Mouse (Mus musculus): Measurements from ENCODE around the gene Ccdc97.
"Not testable (repeated sequence)": the region's sequence is repeated elsewhere in the genome, so short reads cannot be mapped to it uniquely, and the experiment has no call there.

The Ccdc97 gene

DNA sequence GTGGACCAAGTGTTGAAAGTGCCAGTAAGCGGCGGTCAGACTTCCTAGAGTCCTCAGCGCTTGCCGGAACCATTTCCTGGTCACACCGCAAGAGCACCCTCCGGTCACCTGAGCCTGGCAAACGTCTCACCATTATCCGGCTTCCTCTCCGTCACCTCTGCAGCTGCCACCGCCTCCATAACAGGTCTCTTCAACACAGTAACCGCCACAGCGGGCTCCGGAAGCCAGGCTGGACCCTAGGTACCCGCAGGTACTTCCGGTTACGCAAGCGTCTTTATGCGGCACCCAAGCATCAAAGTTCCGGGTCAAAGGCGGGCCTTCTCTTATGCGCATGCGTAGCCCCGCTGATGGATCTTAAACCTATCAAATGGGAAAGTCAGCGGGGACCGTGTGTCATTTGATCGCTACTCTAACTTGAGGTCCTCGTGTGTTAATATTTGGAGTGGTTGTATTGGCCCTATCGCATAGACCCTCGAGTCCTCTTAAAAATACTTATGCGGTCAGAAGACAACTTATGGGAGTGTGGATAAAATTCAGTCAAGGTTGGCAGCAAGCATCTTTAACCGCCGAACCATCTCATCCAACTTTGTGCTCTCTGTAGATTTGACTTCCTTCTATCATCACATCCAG, at the start of gene Ccdc97:
Gene Ccdc97 (minus strand): TSS at position 301 of the 630 bp plus-strand sequence.
- CTCF ChIA-PET = no interaction called here

DNA sequence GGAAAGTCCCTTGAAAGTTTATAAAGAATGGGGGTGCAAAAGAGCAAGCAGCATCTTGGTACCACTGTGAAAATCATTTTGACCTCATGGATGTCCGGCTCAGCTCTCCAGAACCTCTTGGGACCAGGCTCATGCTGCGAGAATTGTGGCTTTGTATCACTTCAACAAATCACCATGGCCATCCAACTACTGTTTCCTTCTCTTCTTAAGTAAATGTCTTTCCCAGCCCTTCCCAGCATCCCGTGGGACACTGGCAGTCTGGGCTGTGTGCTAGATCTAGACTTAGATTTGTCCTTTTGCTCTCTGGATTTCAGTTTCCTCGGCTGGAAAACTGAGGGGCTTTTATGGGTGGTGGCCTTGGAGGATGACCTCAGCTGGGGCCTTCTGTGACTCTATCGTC, 49.3 kb upstream of the Ccdc97 start:
- CTCF ChIA-PET = no interaction called here

DNA sequence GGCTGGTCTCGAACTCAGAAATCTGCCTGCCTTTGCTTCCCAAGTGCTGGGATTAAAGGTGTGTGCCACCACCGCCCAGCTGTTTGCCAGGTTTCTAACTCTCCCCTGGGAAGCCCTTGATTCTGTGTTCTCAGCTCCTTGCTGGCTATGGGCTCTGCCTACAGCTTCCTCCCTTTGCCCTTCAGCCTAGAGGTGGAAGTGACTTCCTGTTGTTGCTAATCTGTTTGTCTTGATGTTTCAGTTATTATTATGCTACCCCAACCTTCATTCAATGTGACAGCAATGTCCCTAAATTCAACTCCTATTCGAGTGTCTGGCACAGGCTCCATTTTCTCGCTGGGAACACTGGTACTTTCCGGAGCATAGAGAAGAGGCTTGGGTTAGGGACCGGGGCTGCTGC, 47.2 kb upstream of the Ccdc97 start:
- CTCF ChIA-PET = interaction anchor here (0.6 kb wide), 1 partner anchor 45 kb away, joined by 3 read pairs; no protein-coding TSS in a partner anchor

DNA sequence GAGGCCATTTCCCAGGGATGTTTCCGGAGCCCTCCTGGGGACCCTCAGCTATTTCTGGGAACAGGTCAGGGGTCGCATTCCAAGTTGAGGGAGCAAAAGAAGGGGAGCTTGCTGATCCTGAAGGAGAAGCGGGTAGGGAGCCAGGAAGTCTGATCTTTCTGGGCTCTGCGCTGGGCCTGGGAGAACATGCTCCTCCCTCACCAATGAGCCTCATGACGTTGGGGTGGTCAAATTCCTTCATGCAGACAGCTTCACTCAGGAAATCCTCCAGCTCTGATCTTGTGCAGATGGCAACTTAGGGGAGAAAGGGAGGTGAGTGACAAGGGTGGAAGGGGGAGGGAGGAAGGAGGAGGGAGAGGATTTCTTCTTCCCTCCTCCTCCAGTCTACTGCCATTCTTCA, 45.3 kb upstream of the Ccdc97 start:
- CTCF ChIA-PET = interaction anchor here (0.6 kb wide), 1 partner anchor 10 kb away, joined by 4 read pairs; no protein-coding TSS in a partner anchor

DNA sequence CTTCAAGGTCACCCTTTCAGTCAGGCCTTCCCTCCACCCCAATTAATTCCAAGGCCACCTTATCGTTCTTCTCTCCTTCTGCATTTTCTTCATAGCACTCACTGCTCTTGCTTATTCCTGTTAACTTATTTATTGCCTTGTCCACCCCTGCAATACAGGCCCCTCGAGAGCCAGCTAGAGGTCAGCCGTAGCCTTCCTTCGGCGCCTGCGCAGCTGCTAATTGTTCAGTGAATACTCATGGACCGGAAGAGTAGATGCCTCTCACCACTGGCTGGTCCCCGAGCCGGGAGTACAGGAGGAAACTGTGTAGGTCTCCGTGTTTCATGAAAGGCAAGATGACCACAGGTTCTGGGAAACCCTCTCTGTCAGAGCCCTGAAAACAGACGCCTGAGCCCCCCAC, 44.8 kb upstream of the Ccdc97 start:
- CTCF ChIA-PET = no interaction called here

DNA sequence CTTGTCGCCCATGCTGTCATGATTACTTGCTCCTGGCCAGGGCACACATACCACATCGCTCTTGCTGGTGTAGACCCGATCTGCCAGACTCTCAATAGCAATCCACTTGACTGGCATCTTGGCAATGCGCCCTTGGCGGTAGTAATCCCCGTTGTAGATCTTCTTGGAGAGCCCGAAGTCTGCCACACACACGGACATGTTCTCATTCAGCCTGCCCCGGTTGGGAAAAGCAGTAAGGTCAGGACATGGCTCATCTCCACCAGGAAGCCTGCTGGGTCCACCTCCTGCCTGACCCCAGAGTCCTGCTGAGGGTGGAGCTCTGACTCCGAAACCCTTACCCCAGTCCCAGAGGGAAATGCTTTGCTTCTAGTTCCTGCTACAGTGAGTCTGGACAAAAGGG, 42.5 kb upstream of the Ccdc97 start:
- CTCF ChIA-PET = interaction anchor here (0.6 kb wide), 1 partner anchor 63 kb away, joined by 6 read pairs; no protein-coding TSS in a partner anchor

DNA sequence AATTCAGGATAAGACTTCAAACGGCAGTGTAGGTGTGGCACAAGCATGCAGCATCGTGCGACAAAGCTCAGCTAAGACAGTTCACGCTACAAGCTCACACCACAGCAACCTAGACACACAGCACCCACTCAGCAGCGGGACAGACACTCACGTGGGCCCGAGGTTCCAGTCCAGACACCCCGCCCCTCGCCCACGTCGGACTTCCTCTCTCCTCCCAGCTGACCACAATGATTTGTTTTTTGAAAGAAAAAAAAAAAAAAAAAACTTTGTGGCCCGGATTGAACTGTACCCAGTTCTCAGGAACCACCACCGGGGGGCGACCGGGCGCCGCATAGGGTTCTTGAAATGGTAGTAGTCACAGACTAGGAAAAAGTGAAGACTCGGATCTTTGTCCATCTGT, 37.1 kb upstream of the Ccdc97 start:
- CTCF ChIA-PET = interaction anchor here (0.6 kb wide), 1 partner anchor 16 kb away, joined by 3 read pairs; no protein-coding TSS in a partner anchor

DNA sequence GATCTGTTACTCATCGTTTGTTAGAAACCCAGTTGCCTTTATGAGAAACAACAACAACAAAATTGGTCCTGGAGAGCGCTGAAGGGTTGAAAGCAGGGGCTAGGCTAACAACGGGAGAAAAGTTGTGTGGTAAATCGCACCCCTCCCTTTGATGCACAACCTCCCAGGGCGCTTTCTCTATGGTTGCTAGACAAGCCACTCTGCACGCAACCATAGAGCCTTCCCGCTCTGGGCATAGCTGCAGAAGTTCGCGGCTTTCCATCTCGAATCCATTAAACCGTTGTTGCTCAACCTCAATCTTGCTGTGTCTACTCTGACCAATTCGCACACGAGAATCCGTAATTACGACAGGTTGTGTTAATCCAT, 36.6 kb upstream of the Ccdc97 start:
- CTCF ChIA-PET = interaction anchor here (0.6 kb wide), 1 partner anchor 15 kb away, joined by 3 read pairs; no protein-coding TSS in a partner anchor

DNA sequence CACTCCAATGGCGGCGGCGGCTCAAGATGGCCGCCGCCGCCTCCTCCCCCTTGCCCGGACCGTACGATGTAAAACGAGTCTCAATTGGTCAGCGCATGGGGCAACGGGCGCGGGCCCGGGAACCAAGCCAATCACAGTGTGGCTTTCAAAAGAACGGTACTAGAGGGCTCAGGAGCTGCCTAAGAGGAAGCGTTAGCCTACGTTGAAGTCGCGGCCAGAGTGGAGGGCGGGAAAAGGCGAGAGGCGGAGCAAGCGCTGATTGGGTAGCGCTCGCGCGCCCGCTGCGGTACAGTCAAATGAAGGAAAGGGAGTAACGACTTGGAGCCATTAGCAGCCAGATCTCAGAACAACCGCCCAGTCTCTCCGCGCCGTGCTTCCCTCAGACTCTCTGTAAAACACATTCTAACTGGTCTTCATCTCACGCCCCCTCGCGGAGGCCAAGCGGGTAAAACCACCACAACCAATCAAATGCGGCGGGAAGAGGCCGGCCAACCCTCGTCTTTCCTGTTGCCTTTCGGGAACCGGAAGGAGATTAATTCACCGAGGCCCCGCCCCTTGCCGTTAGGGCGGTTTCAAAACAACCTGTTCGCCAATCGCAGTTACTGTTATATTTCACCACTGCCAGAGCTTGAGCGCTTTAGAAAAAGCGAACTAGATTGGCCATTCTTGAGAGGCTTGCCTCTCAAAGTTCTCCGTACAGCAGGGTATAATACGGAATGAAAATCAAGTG, 36.0 kb upstream of the Ccdc97 start, which contains the start of gene Hnrnpul1:
Gene Hnrnpul1 (minus strand): TSS at position 20 of the 730 bp plus-strand sequence.
- CTCF ChIA-PET = interaction anchor here (0.6 kb wide), 1 partner anchor 68 kb away, joined by 4 read pairs; no protein-coding TSS in a partner anchor

DNA sequence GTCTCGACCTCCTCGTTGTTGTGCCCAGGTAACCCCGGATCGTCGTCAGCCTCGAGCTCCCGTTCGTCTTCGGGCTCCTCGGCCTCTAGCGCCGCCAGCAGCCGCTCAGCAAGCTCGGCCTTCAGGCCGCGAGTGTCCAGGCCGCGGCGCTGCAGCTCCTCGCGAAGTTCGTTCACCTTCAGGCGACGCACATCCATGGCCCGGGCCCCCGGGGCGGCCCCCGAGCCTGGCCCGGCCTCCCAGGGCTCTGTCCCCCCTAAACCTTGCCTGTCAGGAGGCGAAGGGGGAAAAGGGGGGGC, 35.5 kb upstream of the Ccdc97 start:
- CTCF ChIA-PET = interaction anchor here (0.6 kb wide), 1 partner anchor 68 kb away, joined by 4 read pairs; no protein-coding TSS in a partner anchor

DNA sequence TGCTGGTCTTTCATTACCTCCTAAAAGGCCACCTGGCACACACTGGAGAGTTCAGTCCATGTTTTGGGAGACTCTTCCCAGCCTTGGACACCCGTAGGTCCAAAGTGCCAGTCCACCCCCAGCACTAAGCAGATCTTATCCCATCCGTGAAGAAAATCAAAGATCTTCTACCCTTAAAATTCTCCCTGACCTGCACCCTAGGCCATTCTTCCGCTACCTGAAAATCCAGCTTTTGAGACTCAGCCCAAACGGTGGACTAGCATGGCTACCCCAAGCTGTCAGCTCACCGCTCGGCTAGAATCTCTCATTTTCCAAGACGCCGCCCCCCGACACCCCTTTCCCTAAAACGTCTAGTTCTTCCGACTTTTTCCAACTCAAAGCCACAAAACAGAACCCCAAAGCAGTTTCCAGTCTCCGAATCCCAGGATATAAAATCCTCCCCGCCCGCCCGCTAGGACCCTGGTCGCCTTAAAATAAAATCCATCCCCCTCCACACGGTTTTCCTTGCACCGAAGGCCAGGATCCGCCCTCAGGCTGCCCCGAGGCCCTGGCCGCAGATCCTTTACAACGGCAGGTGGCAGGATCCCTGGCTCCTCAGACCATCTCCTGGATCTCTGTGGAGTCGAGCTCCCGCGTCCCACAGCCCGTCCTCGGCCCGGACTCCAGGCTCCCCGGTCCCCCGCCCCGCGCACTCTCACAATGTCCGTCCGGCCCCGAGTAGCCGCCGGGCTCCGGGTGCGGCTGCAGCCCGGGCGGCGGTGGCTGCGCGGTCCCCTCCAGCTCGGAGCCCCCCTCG, 35.0 kb upstream of the Ccdc97 start:
- CTCF ChIA-PET = interaction anchor here (0.6 kb wide), 2 partner anchors 69 to 97 kb away, joined by 4 read pairs; no protein-coding TSS in a partner anchor

DNA sequence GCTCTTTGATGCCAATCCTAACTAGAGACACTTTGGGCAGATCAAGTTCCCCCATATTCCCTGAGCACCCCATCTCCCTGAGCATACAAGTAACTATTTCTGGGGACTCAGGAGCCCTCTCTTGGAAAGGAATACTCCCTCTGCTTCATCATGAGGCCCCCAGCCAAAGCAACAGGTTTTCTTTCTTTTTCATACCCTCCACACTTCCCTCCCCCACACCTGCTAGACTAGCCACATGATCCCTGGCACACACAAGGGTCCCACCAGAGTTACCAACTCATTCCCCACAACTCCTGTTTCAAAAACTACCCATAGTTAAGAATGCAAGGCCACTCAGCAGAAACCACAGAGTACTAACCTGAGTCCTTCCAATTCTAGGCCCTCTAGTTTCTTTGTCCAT, 34.2 kb upstream of the Ccdc97 start:
- CTCF ChIA-PET = interaction anchor here (0.6 kb wide), 1 partner anchor 96 kb away, joined by 4 read pairs; no protein-coding TSS in a partner anchor

DNA sequence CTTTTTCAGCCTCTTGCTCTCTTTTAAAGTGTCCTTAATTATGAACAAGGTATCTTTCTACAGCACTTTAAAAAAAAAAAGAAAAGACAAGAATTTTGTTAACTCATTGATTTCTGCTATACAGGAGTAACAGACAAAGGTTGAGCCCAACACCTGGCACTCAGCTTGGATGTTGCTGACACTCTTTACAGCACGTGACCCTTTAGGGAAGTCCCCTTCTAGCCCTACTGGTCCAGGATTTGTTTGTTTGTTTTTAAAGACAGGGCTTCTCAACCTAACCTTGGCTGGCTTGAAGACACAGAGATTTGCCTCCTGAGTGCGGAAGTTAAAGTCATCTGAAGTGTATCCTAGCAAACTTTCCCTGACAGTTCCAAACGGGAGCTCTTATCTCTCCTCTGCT, 28.0 kb upstream of the Ccdc97 start:
- CTCF ChIA-PET = no interaction called here

DNA sequence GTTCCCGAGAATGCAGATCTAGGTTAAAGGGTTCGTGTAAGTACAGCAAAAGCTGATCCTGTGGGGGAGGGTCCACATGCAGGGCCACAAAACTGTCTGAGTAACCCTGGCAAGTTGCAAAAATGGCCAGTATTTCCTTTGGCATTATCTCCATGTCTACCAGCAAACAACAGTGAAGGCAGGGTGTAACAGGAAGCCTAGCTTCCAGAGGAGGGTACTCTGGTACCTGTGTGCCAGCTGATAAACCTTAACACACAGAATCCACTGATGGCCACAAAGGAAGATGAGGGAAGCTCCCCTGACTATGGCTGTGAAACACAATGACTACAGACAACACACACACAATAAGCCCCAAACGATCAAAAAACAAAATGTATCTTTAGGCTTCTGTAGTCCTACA, 19.4 kb upstream of the Ccdc97 start:
- CTCF ChIA-PET = no interaction called here

DNA sequence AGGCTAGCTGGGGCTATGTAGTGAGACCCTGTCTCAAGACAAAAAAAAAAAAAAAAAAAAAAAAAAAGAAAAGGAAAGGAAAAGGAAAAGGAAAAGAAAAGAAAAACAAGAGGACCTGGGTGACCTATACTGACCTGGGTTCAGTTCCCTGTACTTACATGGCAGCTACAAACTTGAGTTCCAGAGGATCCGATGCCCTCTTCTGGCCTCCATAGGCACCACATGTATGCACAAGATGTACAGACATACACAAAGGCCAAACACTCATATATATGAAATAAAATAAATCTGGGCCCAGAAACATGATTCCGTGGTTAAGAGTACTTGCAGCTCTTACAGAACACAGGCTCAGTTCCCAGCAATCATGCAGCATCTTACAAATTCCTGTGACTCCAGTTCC, 18.0 kb upstream of the Ccdc97 start:
- CTCF ChIA-PET = interaction anchor here (0.5 to 0.7 kb wide), 2 partner anchors 13 to 1597 kb away, joined by 3 to 10 read pairs; no protein-coding TSS in a partner anchor

DNA sequence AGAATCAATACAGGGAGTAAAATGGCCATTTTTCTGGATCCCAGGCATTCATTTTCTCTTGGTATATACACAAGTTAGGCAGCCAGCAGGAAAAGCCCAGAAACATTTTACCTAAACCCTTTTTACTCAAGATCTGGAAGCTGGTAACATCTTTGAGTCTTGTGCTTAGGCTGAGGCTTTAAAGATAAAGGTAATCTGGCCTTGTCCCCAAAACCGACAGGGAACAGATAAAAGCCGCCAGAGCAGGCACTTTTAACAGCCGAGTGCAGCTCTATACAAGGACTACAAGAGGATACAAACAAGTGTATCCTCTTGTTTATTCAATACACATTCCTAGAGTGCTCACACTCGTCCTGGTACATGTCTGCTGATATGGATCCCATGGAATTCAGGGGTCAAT, 16.1 kb upstream of the Ccdc97 start:
- CTCF ChIA-PET = no interaction called here

DNA sequence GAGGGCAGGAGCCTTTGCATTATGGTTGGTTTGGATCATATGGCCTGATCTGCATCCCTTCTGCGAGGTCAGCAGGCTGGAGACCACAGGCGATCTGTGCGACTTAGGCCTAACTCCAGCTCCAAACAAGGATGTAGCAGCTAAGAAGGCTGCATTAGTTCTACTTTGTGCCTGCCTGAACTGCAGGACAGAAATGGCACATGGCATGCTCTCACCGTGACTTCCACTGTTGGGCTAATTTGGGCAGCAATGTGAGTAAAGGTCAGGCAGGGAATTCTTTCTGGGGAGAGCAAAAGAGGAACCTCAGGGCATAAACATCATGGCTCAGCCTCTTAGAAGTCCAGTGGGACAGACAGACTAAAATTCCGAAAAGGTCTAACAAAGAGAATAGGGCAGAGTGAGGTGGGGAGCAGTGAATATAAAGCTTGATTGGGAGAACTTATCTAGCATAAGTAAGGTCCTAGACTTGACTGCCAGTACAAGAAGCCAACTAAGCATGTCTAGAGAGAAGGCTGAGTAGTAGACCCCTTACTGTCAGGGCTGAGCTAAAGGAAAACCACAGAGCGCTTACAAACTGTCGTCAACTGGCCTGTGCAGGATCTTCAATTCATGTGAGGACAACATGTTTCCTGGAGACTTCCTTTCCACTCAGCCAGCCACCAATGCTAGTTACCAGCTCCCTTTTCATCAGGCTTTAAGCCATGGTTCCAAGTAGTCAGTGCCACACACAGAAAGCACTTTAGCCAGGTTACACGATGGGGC, 12.6 kb upstream of the Ccdc97 start:
- CTCF ChIA-PET = no interaction called here

DNA sequence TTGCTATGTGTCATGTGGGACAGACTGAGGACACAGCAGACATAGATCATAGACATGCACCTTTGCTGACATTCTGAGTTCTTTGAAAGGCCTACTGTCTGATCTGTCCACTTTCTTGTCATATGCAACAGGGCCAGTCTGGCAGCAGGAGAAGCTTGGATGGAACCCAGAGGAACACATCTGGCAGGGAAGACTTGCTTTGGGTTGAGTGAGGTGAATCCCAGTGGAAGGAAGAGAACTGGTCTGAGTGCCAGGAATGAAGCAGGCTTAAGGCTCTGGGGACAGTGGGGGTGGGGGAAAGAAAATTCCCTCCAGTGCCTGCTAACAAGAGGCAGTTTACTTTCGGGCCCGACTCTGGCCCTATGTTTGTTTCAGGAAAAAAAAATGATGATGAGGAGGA, 11.0 kb upstream of the Ccdc97 start:
- CTCF ChIA-PET = no interaction called here

DNA sequence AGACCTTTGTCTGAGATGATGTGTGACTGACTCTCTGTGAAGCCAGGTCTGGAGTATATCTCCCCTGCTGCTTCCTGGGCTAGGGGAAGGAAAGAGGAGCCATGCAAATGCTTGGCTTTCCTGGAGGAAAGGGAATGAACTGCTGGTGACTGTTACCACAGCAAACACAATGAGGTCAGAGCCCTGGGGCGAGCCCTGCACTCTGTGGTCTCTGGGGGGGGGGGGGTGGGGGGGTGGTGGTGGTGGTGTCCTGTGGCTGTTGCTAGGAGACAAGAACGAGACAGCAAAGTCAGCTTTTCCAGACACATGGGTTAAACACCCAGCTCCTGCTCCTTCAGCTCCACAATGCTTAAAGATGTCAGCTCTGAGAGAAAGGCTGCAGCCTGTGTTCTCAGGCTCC, 10.5 kb upstream of the Ccdc97 start:
- CTCF ChIA-PET = no interaction called here

DNA sequence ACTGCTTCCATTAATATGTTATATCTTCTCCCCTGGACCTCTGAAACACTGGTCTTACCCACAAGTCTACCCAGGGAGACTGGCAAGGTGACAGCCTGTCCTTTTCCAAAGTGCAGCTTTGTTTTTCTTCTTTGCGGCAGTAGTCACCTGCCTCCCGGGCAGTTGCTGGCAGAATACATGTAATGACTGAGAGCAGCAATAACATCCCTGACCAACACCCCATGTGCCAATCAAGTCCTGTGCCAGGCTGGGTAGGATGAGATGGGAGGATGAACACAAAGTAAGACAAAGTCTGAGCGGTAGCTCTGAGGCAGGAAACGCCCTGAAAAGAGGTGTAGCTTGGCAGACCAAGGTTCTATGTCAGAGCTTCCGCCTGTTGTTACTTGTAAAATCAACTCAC, 8.9 kb upstream of the Ccdc97 start:
- CTCF ChIA-PET = no interaction called here

DNA sequence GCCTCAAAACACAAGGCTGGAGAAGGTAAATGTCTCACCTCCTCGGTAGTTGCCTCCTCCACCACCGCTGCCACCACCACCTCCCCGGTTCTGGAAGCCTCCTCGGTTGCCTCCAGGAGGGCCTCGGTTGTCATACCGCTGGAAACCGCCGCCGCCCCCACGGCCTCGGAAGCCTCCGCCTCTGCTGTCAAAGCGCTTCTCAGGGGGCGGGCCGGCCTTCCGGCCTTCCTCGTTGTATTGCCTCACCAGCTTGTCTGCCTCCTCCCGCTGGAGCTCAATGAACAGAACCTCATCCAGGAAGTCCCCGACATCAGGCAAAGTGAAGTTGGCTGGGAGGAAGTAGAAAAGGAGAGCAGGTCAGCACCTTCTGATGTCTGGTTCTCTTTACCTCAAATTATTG, 7.0 kb upstream of the Ccdc97 start:
- CTCF ChIA-PET = interaction anchor here (0.6 kb wide), 1 partner anchor 101 kb away, joined by 3 read pairs; no protein-coding TSS in a partner anchor

DNA sequence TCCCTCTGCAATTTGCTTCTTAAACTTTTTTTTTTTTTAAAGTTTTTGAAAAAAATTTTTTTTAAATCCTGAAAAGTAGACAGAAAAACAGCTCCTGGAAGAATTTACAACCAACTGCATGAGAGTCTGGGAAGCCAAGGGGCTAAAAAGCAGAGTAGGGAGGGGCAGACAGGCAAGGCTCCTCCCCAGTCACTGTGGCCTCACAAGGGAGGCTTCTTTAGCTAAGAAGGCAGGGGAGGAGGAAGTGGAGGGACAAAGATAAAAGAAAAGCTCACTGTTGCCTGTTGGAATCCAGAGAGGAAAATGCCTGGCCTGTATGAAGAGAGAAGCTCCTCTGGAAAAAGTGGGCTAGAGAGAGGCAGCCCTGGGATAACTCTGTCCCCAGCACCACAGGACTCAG, 2.9 kb upstream of the Ccdc97 start:
- CTCF ChIA-PET = not testable (repeated sequence)
